Mouse (Mus musculus) A20 (cell line): Measurements from ENCODE around the gene Mpdu1.
A peak's percentile ranks its signal among the peaks of the same experiment; 100 is the strongest.
"Not testable (repeated sequence)": the region's sequence is repeated elsewhere in the genome, so short reads cannot be mapped to it uniquely, and the experiment has no call there.

ENCODE experiments used
- DNase-seq: peaks from one replicate; pipeline ENCODE4 v3.0.0-alpha.2; 2011; ENCODE audit warnings: low read depth, low spot score

Gene Mpdu1

GRCm38 (mm10) chr11:69621571-69622268, 40.7 kb downstream of the Mpdu1 start, which contains the start of gene Sat2:
Sat2 (plus strand) TSS chr11:69622024.
- peak; percentile 58 for DNase-seq

GRCm38 (mm10) chr11:69620394-69621081, 41.9 kb downstream of the Mpdu1 start:
- no peak for DNase-seq

GRCm38 (mm10) chr11:69617805-69618204, 44.6 kb downstream of the Mpdu1 start, which contains the start of gene Shbg:
Shbg (minus strand) TSS chr11:69617905.
- no peak for DNase-seq

GRCm38 (mm10) chr11:69616781-69617180, 45.7 kb downstream of the Mpdu1 start:
- no peak for DNase-seq

GRCm38 (mm10) chr11:69614257-69614588, 48.2 kb downstream of the Mpdu1 start:
- not testable (repeated sequence) for DNase-seq

- peak; percentile 23 for DNase-seq
Observed at GRCm38 (mm10) chr11:69613553-69614256, 48.7 kb downstream of the Mpdu1 start.

GRCm38 (mm10) chr11:69610899-69611298, 51.5 kb downstream of the Mpdu1 start:
- no peak for DNase-seq

GRCm38 (mm10) chr11:69609416-69609815, 53.0 kb downstream of the Mpdu1 start:
- DNase-seq, result no peak

- DNase-seq, result no peak
Observed at GRCm38 (mm10) chr11:69608525-69608924, 53.9 kb downstream of the Mpdu1 start.

- DNase-seq, result no peak
Observed at GRCm38 (mm10) chr11:69606832-69607231, 55.6 kb downstream of the Mpdu1 start.
